In genomic region chr5:35043110-35043451, GRCm38 (mm10) we compare ENCODE assay signal across 8 mouse cellular contexts. TPM values are rescaled to one million over a fixed set of nuclear protein-coding genes. Genes with fewer than 3 reads are reported as not detected.
A peak's percentile ranks its signal among the peaks of the same experiment; 100 is the strongest.
DNase-seq lines count a peak whose midpoint lies in the region; ATAC-seq lines count a peak whose summit lies in the region.

No protein-coding gene starts in this region.

- no peak overlapping the region for H3K27ac ChIP-seq in intestine, embryonic 16.5 days (ENCODE audit: low read length)

- H3K9me3 ChIP-seq in intestine, embryonic 16.5 days (ENCODE audit: control insufficient read depth, low read length), result no peaks in the 10 kb centered on the region

- no peak overlapping the region for H3K4me3 ChIP-seq in intestine, embryonic 16.5 days (ENCODE audit: low read length)

- DNase-seq in 3T3-L1 (ENCODE audit: low read depth, low spot score), result peak; percentile 96
- DNase-seq in adrenal gland, adult 2 months, result peak; percentile 81
- DNase-seq in embryo, embryonic 11 days, result peak; percentile 88
- peak; percentile 43 to 74 for DNase-seq in gastrocnemius, postnatal 4 days (ENCODE audit: low spot score in 2 of 2)
- DNase-seq in left cerebral cortex, postnatal 10 days (ENCODE audit: extremely low spot score in 1 of 2, low spot score in 2 of 2), result peak; percentile 79 to 83
- peak; percentile 51 to 61 for DNase-seq in right cerebral cortex, postnatal 36 days (ENCODE audit: low spot score in 2 of 2)

- H3K27me3 ChIP-seq in intestine, embryonic 16.5 days (replicated peaks; ENCODE audit: control insufficient read depth, insufficient read depth, low read length), result no peaks in the 10 kb centered on the region; the same call in 1 of the 2 replicates

- peak; percentile 71 for ATAC-seq in intestine, embryonic 16.5 days
- peak; percentile 69 for ATAC-seq in megakaryocyte-erythroid progenitor cell, adult 5-6 weeks (replicated peaks; ENCODE audit: low FRiP score, low TSS enrichment, poor library complexity, severe bottlenecking)

- intact Hi-C loops in left cerebral cortex, postnatal 10 days (cut with DNase I), result loop anchor here (2.0 to 5.0 kb wide), 3 partner anchors 56 to 381 kb away; partner anchors contain the start of genes Grk4 and Nop14

- H3K4me2 ChIP-seq in intestine, embryonic 16.5 days (ENCODE audit: low read depth, low read length), result no peak overlapping the region

- 10% methylated on average over 1 of the region's 1 CpGs for WGBS in intestine, embryonic 16.5 days

- H3K9ac ChIP-seq in intestine, embryonic 16.5 days (ENCODE audit: low read depth, low read length), result no peak overlapping the region

- peaks cover 5% of the 10 kb centered on the region; the same call in 1 of the 2 replicates for H3K4me1 ChIP-seq in intestine, embryonic 16.5 days (ENCODE audit: control insufficient read depth, insufficient read depth, low read length)

- H3K36me3 ChIP-seq in intestine, embryonic 16.5 days (ENCODE audit: control insufficient read depth, insufficient read depth, low read length), result no peaks in the 10 kb centered on the region

RNA-seq across cellular contexts. Expression of gene Hgfac, which starts 1.8 kb away (rescaled TPM):
- 1 to 10 TPM in 1 of 2 experiments, under 1 TPM in 1; 0.90 to 2.8 TPM for total RNA-seq in adrenal gland, adult 2 months (2021)
- 1.1 and 1.5 TPM in 2 replicates for polyA plus RNA-seq in adrenal gland, adult 2 months (2012; rRNA removed)
- 1 to 10 TPM in 1 of 2 experiments, under 1 TPM in 1; 0.98 to 1.2 TPM for total RNA-seq in gastrocnemius, postnatal 4 days (2021)
- 14.1 and 14.9 TPM in 2 replicates for polyA plus RNA-seq in intestine, embryonic 16.5 days (2015; fragmentation: Nextera tagmentation; extraction: Ambion mirVana)
- total RNA-seq in left cerebral cortex, postnatal 10 days (2021), result 1 to 10 TPM in 1 of 2 experiments, under 1 TPM in 1; 0.91 to 1.1 TPM
- total RNA-seq in megakaryocyte-erythroid progenitor cell, adult 5-6 weeks (2014; fragmentation: Nextera tagmentation), result not detected in 2 replicates
- total RNA-seq in megakaryocyte-erythroid progenitor cell, adult 5-6 weeks (2017), result 1.7 and 2.3 TPM in 2 replicates

RNA-seq across cellular contexts. Expression of gene Dok7, which starts 13.5 kb away (rescaled TPM):
- total RNA-seq in adrenal gland, adult 2 months (2021), result 10 to 100 TPM in 1 of 2 experiments, 1 to 10 TPM in 1; 4.8 to 17.0 TPM
- polyA plus RNA-seq in adrenal gland, adult 2 months (2012; rRNA removed), result 12.4 and 12.7 TPM in 2 replicates
- 10 to 100 TPM; 32.1 to 32.2 TPM for total RNA-seq in gastrocnemius, postnatal 4 days (2021)
- polyA plus RNA-seq in intestine, embryonic 16.5 days (2015; fragmentation: Nextera tagmentation; extraction: Ambion mirVana), result 1.3 and 1.4 TPM in 2 replicates
- 10 to 100 TPM; 12.0 to 16.5 TPM for total RNA-seq in left cerebral cortex, postnatal 10 days (2021)
- not detected in 2 replicates for total RNA-seq in megakaryocyte-erythroid progenitor cell, adult 5-6 weeks (2014; fragmentation: Nextera tagmentation)
- total RNA-seq in megakaryocyte-erythroid progenitor cell, adult 5-6 weeks (2017), result not detected in 2 replicates

Comparison
In these comparisons a context has a peak if more than half of its experiments do, and no peak if none do; other contexts are left out.
1. RNA of gene Dok7, which starts 13.5 kb away (total RNA-seq): 32.1 to 32.2 TPM in gastrocnemius, postnatal 4 days, 4.8 to 17.0 TPM in adrenal gland, adult 2 months and 12.0 to 16.5 TPM in left cerebral cortex, postnatal 10 days; not detected in megakaryocyte-erythroid progenitor cell, adult 5-6 weeks; every median in the first group is over 4 times any median in the second.
2. Peak in every context shown above with its lines, with median percentiles within 50 percentile points of each other: DNase-seq.